Mouse (Mus musculus) lung, postnatal 14 days (tissue): ENCODE measurements around the gene Scube1.

ENCODE experiments used
- DNase-seq: peaks from one replicate; pipeline ENCODE4 v3.0.0; 2021

The Scube1 gene

GRCm38 (mm10) chr15:83709889-83710774 is 14.7 kb downstream of the Scube1 start:
- no peak for DNase-seq

GRCm38 (mm10) chr15:83706528-83707199 is 18.2 kb downstream of the Scube1 start:
- no peak for DNase-seq

GRCm38 (mm10) chr15:83700593-83700923 is 24.3 kb downstream of the Scube1 start:
- DNase-seq: no peak

- no peak for DNase-seq
Measured at GRCm38 (mm10) chr15:83699834-83700592, 24.8 kb downstream of the Scube1 start.

- no peak for DNase-seq
Measured at GRCm38 (mm10) chr15:83699132-83699833, 25.5 kb downstream of the Scube1 start.

GRCm38 (mm10) chr15:83696681-83697381 is 28.0 kb downstream of the Scube1 start:
- peak; percentile 20 for DNase-seq

- DNase-seq: no peak
Measured at GRCm38 (mm10) chr15:83695159-83695558, 29.7 kb downstream of the Scube1 start.

GRCm38 (mm10) chr15:83691901-83692361 is 32.9 kb downstream of the Scube1 start:
- no peak for DNase-seq

- DNase-seq: peak; percentile 45
Measured at GRCm38 (mm10) chr15:83689946-83690345, 34.9 kb downstream of the Scube1 start.

GRCm38 (mm10) chr15:83686601-83687000 is 38.2 kb downstream of the Scube1 start:
- DNase-seq: no peak

GRCm38 (mm10) chr15:83685950-83686349 is 38.9 kb downstream of the Scube1 start:
- no peak for DNase-seq

GRCm38 (mm10) chr15:83683051-83683561 is 41.7 kb downstream of the Scube1 start:
- peak; percentile 53 for DNase-seq

GRCm38 (mm10) chr15:83680300-83680699 is 44.5 kb downstream of the Scube1 start:
- DNase-seq: peak; percentile 46

- peak; percentile 59 for DNase-seq
Measured at GRCm38 (mm10) chr15:83679729-83680128, 45.1 kb downstream of the Scube1 start.

GRCm38 (mm10) chr15:83678606-83679005 is 46.2 kb downstream of the Scube1 start:
- DNase-seq: no peak

- DNase-seq: peak; percentile 32
Measured at GRCm38 (mm10) chr15:83678089-83678488, 46.7 kb downstream of the Scube1 start.

GRCm38 (mm10) chr15:83677098-83677497 is 47.7 kb downstream of the Scube1 start:
- DNase-seq: no peak

- no peak for DNase-seq
Measured at GRCm38 (mm10) chr15:83676286-83676685, 48.5 kb downstream of the Scube1 start.

GRCm38 (mm10) chr15:83673621-83674020 is 51.2 kb downstream of the Scube1 start:
- no peak for DNase-seq

- DNase-seq: no peak
Measured at GRCm38 (mm10) chr15:83667501-83667900, 57.3 kb downstream of the Scube1 start.

- no peak for DNase-seq
Measured at GRCm38 (mm10) chr15:83666418-83666817, 58.4 kb downstream of the Scube1 start.

GRCm38 (mm10) chr15:83665993-83666392 is 58.8 kb downstream of the Scube1 start:
- DNase-seq: no peak
